Mouse (Mus musculus): ENCODE data around the gene Wwc2. TPM values are rescaled to one million over a fixed set of nuclear protein-coding genes. Genes with fewer than 3 reads are reported as not detected.

The Wwc2 gene
- 14.7 TPM for polyA plus RNA-seq (2014; fragmentation: Illumina TruSeq; extraction: RNeasy Lipid Tissue Mini Kit (QIAGEN cat#74804); ENCODE audit: insufficient read depth, low read depth, low replicate concordance)

DNA sequence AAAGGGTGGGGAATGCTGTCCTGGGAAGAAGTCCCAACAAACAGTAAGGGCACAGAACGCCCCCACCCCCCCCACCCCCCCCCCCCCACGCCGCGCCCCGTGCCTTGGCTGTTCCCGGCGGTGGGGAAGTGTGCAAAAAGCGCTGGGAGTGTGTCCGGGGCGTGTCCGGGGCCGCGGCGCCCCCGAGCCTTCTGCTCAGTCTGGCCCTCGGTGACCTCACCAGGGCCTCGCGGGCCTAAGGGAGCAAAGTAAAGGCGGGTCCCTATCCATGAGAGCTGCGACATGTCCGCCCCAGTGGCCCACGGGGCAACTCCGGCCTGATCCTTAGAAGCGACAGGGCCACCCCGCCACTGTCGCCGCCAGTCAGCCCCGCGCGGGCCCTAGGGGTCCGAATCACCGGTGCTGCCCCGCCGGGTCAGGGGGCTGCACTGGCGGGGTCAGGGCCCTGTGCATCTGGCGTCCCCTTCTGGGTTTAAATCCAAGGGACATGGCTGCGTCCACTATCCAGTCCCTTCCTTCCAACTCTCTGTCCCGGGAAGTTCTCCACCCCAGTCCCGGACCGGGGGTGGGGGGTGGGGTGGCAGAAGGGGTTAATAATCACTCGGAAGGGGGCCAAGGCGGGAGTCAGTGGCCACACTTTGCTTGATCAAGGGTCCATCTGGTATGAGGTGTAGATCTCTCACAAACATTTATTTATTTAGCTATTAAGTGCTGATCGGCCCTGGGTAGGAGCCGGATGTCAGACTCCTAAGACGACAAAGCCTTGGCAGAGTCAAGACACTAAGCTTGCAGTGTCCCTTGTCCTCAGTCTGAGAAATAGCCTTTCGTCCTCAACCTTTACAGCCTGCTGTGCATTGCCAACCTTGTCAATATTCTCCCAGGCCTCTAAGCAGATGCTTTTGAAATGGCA is at the start of gene Wwc2:
Wwc2 (minus strand) TSS at position 14 of the 910 bp plus-strand sequence.

GRCm38 (mm10) chr8:47824182-47824581 is 166.5 kb downstream of the Wwc2 start, which contains the start of gene Cldn22:
TSS of gene Cldn22 (plus strand) at chr8:47824482.

GRCm38 (mm10) chr8:47821843-47822242 is 168.9 kb downstream of the Wwc2 start, which contains the start of gene Cldn24:
TSS of gene Cldn24 (plus strand) at chr8:47822143.

Other genes starting within 250 kb of the Wwc2 start
- not detected for gene Cldn24, start 168.8 kb downstream of the Wwc2 start, polyA plus RNA-seq (2014; fragmentation: Illumina TruSeq; extraction: RNeasy Lipid Tissue Mini Kit (QIAGEN cat#74804); ENCODE audit: insufficient read depth, low read depth, low replicate concordance)
- gene Cldn22, start 166.4 kb downstream of the Wwc2 start, polyA plus RNA-seq (2014; fragmentation: Illumina TruSeq; extraction: RNeasy Lipid Tissue Mini Kit (QIAGEN cat#74804); ENCODE audit: insufficient read depth, low read depth, low replicate concordance) = 1.0 TPM
- gene Dctd, start 108.2 kb upstream of the Wwc2 start, polyA plus RNA-seq (2014; fragmentation: Illumina TruSeq; extraction: RNeasy Lipid Tissue Mini Kit (QIAGEN cat#74804); ENCODE audit: insufficient read depth, low read depth, low replicate concordance) = 0.46 TPM

Measured in lung, adult 10 weeks (tissue).